Mouse (Mus musculus) adrenal gland, adult 8-10 months (tissue): ENCODE measurements around the gene Pgap3. TPM values are rescaled to one million over a fixed set of nuclear protein-coding genes. Genes with fewer than 3 reads are reported as not detected.
"Not testable (repeated sequence)": the region's sequence is repeated elsewhere in the genome, so short reads cannot be mapped to it uniquely, and the experiment has no call there.

Experiments
- DNase-seq: peaks from one replicate; pipeline ENCODE4 v3.0.0; 2022
- total RNA-seq, 4 experiments: library from RNA; stranded (reverse); gene quantifications; 2 replicates each; pipeline ENCODE4 v1.2.4; 2022

The Pgap3 gene
- total RNA-seq, 4 experiments from 2014 or later, result 5.7 to 10.5 (median 7.5) TPM

DNA sequence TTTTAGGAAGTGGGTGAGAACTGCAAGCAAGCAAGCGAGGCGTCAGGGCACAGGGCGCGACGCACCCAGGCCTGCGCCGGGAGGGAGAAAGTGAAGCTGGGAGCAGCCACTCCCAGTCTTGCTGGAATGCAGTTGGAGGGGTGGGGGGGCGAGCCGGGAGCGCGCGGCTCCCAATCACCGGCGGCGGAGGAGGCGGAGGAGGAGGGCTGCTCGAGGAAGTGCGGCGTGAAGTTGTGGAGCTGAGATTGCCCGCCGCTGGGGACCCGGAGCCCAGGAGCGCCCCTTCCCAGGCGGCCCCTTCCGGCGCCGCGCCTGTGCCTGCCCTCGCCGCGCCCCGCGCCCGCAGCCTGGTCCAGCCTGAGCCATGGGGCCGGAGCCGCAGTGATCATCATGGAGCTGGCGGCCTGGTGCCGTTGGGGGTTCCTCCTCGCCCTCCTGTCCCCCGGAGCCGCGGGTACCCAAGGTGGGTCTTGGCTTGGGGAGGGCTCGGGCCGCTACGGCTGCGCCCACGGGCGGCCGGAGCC, 12.0 kb upstream of the Pgap3 start, which contains the start of gene Erbb2:
TSS of gene Erbb2 (plus strand) at position 198 of the 524 bp plus-strand sequence.
- no peak for DNase-seq

DNA sequence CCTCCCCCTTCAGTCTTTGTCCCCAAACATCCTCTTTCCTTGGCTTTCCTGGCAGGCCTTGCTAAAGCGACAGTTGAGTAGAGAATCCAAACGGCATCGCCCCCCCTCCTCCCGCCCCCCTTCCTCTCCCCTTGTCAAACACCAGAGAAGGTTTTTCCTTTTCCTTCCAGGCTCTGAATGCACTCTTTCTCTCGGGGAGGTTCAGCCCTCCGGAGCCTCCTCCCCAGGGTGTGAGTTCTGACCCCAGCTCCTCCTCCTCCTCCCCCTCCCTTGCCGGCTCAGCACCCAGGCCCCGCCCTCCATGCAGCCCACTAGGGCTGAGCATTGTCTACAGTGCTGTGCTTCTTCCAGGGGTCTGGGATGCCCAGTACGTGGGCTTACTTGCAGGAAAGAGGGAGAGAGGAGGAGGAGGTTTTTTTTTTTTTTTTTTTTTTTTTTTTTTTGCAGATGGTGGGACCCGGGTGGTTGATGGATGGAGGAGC, 9.1 kb upstream of the Pgap3 start:
- no peak for DNase-seq

DNA sequence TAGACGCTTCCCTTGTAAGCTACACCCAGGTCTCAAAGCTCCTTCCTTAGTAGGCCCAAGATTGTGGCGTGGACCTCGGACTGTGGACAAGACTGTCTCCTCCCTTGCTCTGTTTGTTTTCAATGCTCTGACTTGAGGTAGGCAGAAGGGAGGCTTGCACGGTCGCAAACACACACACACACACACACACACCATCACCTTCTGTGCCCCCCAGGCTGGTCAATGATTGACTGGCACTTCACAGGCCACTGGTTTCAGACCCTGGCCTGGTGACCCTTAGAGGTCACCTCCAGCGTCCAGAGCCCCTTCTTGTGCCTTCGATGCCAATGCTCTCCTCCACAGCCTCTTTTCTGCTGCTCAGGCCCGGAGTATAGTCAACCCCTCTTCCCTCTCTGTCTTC, 8.6 kb upstream of the Pgap3 start:
- no peak for DNase-seq

DNA sequence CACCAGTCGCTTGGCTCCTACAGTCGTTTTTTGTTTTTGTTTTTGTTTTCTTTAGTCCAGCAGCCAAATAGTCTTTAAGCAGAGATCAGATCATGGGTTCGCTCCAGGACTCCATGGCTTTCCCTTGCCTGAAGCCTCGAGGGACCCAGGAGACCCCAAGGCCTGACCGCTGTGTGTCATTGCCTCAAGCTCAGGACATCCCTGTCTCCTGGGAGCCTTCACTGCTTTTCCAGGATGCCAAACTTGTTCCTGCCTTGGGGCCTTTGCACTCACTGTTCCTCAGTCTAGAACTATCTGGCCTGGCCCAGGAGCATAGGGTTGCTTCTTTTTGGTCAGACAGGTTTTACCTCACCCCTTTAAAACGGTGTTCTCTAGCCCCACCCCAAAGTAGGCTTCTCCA, 6.3 kb upstream of the Pgap3 start:
- no peak for DNase-seq

DNA sequence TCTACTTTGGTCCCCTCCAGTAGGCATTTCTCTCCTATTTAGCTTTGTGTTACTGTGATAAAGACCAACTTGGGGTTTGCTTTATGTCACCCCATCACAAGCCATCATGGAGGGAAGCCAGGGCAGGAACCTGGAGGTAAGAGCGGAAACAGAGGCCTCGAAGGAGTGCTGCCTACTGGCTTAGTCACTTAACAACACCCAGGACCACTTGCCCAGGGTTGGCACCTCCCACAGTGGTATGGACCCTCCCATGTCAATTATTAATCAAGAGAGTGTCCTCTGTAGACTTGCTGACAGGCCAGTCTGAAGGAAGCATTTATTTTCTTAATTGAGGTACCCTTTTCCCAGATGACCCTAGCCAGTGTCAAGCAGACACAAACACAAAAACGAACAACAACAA, 526 bp upstream of the Pgap3 start:
- no peak for DNase-seq

DNA sequence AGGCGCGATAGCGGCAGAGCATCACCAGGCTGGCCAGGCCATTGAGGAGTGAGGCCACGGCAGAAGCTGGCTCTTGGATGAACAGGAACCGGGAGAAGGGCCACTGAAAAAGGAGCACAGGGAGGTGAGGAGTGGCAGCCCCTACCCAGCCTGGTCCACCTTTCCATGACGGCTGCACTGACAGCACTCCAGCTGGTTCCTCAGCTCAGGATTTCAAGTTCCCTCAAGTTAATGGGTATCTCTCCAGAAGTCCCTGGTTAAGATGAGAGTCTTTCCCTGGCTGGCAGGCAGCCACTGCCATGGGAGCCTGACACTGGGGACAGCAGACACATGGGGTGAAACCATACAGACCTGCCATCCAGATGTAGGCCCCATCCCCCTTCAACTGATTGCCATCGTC, 2.3 kb downstream of the Pgap3 start:
- no peak for DNase-seq

DNA sequence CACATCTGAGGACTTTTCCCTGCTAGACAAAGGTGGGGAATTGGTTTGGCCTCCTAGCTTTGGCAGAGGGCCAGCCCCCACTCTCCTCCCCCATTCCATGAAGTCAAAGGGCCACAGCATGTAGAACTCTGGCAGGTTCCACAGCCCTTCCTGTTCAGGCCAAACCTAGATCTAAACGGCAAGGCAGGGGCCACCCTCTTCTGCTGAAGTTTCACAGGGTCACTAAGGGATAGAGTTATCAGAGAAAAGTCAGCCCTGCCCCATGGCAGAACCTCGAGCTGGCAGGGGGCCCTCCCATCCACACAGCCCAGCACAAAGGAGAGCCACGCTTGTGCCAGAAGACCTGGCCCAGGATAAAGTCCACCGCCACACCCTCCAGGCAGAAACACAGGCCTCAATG, 5.2 kb downstream of the Pgap3 start:
- no peak for DNase-seq

DNA sequence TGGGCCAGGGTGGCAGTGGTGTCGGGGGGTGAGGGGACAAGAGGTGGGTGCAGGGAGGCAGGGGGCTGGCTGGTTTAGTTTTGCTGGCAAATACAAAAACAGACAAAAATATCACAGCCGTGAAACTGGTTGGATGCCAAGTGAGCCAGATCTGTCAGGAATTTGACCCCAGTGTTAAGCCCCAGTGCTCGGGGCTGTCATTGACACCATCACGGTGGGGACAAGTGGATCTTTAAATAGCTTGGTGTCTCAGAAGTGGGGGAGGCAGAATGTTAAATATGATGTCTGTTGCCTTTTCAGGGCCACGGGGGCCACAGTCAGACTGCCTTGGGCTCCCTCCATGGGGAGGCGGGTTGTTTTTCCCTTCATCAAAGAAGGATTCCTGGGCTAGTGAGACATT, 6.0 kb downstream of the Pgap3 start:
- DNase-seq, result no peak

DNA sequence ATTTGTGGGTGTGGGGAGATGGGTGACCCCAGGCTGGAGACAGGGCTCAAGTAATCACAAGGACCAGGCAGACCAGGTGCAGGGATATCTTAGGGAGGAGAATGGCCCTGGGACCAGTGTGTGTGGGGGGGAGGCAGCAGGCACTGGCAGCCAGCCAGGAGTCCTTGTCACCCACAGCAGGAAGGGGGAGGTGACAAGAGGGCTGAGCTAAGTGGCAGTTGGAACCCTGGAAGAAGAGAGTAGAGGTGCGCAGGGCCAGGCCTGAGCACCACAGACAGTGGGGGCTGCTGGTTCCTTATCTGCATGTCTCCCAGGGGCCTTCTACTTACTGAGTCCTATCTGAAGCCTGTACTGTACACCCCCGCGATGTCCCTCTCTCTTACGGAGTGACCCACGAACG, 7.0 kb downstream of the Pgap3 start:
- no peak for DNase-seq

DNA sequence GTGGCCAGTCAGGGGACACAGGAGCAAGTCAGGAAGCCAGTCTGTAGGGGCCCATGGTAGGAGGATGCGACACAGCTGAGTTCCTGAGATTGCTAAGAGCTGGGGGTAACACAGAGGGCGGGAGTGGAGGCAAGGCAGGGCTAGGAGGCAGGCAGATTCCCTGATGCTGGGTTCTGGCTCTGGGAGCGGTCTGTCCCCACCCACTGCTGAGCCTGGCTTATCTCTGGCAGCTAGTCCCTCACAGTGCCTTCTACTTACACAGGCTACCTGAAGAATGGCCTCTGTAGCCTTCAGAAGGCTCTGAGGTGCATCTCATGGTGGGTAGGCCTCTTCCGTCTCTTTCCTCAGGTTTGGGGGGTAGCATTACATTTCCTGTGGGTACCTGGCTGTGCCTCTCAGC, 7.6 kb downstream of the Pgap3 start:
- DNase-seq, result no peak

DNA sequence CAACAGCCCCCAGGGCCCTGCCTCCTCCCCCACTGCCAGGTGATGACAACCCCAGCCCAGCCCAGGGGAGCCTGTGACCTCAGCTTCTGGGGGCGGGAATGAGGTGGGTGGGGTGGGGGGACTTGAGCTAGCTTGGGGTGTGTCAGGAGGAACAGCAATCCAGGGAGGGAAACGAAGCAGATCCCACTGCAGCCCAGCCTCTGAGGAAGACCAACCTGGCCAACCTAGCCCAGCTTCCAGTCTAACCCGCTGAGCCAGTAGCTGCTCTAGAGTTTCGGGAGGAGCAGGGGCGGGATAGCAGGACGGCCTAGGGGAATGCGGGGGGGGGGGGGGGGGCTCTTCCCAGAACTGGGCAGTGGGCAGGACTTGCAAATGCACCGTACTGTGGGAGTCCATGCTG, 8.3 kb downstream of the Pgap3 start:
- no peak for DNase-seq

DNA sequence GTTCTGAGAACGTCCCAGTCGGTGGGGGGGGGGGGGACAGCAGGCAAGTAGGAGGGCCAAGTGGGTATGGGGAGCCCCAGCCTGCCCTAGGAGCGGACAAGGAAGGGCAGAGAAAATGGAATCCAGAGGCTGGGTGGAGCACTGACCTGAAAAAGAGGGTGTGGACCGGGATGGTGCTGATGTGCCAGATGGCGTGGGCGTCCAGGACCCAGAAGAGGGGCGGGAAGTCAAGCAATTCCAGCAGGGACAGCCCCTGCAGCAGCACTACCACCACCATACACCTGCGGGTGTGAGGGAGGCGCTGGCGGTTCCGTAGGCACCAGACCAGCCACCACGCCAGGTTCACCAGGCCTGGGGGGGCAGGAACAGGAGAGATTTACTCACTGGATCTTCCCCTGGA, 10.1 kb downstream of the Pgap3 start:
- no peak for DNase-seq

DNA sequence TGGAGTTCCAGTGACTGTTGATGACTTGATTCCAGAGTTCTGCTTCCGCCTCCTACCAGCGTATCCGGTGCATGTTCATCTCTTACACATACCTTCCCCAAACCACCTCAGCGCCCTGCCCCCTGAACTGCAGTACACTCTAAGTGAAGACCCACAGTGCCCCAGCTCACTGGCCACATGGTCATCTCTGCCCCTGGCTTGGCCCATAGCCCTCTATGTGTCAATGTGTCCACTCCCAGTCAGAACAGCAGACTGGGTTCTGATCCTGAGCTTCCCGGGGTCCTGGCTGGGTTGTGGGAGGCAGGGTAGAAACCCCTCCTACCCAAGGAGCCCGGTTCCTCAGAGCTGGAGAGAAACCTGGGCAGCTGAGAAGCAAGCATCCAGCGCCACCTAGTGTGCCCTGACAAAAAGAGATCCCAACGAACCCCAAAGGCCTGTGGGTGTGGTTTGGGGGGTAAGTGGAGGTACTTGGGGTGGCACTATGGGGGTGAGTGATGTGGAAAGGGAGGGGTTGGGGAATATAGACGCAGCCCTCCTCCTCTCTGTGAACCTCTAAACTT, 11.0 kb downstream of the Pgap3 start:
- DNase-seq, result no peak

DNA sequence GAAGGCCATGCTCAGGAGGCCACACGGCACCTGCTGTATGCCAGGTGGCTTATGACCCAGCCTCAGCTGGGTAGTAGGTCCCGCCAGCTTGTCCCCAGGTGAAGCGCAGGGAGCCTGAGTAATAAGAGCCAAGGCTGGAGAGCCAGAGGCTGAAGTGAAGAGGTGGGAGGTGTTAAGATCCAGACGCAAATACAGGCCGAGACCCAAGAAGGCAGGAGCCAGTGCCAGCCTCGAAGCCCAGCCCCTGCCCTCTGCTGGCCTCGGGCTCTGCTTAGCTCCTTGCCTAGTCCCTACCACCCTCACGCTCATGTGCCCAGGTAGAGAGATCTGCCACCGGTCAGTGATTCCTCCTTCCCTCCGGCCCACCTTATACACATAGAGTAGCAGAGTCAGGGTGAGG, 12.0 kb downstream of the Pgap3 start:
- no peak for DNase-seq

DNA sequence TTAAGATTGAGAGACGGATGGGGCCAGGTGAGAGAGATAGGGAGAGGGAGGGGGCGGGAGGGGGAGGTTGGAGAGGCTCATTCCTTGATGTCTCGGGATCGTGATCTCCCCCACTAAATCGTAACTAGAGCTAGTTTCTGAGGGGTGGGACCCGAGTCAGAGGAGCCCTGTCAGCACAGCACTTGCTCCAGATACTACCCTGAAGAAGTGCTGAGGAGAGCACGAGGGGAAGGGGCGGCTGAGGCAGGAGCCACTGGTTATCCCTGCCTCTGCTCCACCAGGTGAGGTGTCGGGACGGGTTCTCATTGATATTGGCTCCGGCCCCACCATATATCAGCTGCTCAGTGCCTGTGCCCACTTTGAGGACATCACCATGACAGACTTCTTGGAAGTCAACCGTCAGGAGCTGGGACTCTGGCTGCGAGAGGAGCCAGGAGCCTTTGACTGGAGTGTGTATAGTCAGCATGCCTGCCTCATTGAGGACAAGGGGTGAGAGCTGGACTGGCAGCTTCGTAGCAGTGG, 13.2 kb downstream of the Pgap3 start:
- no peak for DNase-seq

DNA sequence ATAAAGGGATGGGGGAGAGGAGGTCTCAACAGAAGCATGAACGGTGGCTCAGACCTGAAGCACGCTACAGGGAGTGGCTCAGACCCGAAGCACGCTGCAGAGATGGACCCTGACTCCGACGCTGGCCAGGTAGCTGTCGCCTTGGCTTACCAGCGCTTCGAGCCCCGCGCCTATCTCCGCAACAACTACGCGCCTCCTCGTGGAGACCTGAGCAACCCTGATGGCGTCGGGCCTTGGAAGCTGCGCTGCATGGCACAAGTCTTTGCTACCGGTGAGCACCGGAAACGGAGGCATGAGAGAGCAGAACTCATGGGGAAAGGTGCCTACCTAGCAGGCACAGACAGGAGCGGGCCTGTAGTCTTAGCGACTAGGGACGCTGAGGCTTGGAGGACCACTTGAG, 13.7 kb downstream of the Pgap3 start:
- DNase-seq, result no peak

DNA sequence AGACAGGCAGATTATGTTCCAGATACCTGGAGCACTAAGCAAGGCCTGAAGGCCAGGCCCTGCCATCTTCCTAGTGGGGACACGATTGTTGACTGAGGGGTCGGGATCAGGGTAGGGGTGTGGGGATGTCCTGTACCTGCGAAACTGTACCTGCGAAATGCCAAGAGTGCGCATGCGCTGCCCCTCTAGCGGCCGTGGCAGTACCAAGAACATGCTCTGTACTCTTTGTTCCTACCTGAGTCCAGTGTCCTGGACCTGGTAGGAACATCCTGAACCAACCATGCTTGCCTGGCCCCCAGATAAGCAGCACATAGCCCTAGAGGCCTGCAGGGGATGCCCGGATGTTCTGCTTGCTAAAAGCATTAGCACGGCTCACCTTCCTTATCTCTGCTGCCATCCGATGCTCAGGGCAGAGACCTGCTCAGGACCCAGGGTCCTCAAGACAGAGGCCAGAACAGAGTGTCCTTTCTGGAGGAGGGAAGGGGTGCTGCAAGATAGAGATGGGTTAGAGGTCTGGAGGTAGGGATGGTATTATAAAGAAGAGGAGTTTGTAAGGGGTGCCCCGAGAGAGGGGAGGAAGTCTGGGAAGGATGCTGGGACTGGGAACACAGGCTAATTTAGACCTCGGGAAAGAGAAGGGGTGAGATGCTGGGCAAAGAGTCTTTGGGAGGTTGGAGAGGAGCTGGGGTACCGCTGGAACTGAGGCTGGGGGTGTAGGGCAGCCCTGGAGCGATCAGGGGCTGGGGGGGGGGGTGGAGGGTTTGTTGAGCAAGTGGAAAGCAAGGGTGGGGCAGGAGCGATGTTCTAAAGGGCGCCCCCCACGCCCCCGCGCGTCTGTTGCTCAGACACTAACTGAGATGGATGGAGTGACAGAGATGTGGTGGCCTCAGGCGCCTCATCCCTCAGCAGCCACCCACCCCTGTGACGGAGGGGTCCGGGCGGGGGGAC, 14.4 kb downstream of the Pgap3 start, which contains the start of gene Pnmt:
TSS of gene Pnmt (plus strand) at position 813 of the 948 bp plus-strand sequence.
- no peak for DNase-seq

DNA sequence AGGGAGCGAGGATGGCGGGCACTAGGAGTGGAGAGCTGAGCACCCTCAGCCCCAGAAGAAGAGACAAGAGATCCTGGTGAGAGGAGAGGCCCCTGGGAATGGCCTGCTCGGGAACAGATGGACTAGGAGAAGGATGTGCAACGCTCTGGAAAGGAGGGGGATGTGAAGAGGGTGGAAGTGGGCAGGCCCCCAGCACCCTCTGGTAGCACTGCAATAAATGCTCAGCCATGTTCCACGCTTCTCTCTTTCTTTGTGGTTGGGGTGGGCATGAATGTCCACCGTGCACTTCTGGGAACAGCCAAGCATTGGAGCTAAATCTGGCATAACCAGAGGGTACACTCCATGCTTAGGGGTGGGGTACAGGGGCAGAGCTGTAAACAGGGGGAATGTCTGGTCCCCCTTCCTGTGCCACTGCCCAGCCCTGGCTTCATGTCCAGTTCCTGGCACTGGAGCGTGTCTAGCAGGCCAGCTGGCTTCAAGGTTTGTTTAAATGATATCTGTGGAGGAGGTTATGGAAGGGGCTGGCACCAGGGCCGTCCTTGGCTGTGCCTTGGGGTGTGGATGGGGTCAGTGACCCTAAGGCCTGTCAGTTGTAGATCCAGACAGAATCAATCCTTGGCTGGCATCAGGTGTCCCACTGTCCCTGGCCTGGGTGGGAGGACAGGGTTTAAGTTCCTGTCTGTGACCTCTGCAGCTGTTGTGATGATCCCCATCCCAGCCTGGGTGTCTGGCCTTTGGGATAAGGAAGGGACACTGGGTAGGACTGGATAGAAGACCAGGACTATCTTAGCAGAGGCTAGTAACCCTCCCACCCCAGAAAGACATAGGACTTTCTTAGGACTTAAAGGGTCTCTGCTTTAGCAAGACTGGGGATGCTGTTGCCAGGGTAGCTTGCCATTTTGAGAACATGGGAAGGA, 15.3 kb downstream of the Pgap3 start:
- DNase-seq, result no peak

DNA sequence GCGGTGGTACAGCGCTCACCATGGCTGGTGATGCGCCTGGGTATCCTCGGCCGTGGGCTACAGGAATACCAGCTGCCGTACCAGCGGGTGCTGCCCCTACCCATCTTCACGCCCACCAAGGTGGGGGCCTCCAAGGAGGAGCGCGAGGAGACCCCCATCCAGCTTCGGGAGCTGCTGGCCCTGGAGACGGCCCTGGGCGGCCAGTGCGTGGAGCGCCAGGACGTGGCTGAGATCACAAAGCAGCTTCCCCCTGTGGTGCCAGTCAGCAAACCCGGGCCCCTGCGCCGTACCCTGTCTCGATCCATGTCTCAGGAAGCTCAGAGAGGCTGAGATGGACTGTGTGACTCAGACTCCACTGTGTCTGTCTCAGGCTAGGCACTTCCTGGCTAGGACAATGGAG, 16.1 kb downstream of the Pgap3 start:
- DNase-seq, result no peak

DNA sequence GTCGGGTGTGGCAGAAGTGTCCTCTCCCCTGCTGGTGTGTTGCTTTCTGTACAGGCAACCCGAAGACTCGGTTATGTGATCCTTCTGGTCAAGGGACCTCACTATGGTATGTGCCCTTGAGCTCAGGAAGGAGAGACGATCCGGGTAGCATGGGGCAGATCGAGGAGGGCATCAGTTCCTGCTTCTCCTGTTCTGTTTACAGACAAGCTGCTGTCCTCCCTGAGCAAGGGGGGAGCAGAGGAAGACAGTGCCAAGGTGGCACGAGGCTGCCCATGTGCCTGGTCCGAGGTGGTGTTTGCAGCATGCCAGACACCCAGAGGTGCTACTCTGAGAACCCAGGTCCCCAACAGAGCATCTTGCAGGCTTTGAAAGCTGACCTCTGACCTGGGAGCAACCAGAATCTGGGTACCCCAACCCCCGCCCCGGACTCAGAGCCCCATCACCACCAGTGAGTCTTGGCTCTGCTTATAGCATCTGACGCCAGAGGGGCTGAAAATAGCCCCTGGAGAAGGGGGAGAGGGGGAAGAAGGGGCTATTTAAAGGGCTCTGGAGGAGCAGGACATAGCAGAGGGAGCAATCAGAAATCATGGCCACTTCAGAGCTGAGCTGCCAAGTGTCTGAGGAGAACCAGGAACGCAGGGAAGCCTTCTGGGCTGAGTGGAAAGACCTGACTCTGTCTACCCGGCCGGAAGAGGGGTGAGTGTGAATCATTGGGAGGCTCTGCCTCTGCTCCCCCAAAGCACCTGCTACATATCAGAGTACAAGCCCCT, 16.8 kb downstream of the Pgap3 start, which contains the start of gene Tcap:
TSS of gene Tcap (plus strand) at position 551 of the 770 bp plus-strand sequence.
- no peak for DNase-seq

DNA sequence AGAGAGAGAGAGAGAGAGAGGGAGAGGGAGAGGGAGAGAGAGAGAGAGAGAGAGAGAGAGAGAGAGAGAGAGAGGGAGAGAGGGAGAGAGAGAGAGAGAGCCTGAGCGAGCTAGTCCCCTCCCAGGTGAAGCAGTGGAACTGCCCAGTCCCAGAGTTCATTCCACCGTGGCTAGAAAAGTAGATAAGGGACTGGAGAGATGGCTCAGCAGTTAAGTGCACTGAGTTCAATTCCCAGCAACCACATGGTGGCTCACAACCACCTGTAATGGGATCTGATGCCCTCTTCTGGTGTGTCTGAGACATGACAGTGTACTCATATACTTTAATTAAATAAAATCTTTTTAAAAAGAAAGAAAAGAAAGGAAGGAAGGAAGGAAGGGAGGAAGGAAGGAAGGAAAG, 17.9 kb downstream of the Pgap3 start:
- DNase-seq, result not testable (repeated sequence)
